Mouse (Mus musculus) intestine, postnatal 0 days (tissue): Measurements from ENCODE around the gene Ubl3. TPM values are rescaled to one million over a fixed set of nuclear protein-coding genes. Genes with fewer than 3 reads are reported as not detected.

ENCODE experiments used
- ATAC-seq: fragments of 200-750 bp; cut with Nextera tagmentation; 2 replicates; pipeline ENCODE4 v1.8.0; 2017; ENCODE audit warnings: mild to moderate bottlenecking, moderate TSS enrichment, moderate library complexity
- H3K27ac ChIP-seq: fragments of 300-500 bp; sonication (generic); 2 replicates; pipeline ENCODE4 v1.5.1; 2014; ENCODE audit warnings: mild to moderate bottlenecking, low read depth, low read length, moderate library complexity
- H3K27me3 ChIP-seq: fragments of 300-500 bp; sonication (generic); replicated peaks from 2 replicates; pipeline ENCODE4 v1.6.1; 2014; ENCODE audit warnings: low read length, mixed read lengths; ENCODE audit not compliant: control insufficient read depth, insufficient read depth
- H3K36me3 ChIP-seq: fragments of 300-500 bp; sonication (generic); 2 replicates; pipeline ENCODE4 v1.6.1; 2014; ENCODE audit warnings: mild to moderate bottlenecking, moderate library complexity; ENCODE audit not compliant: control insufficient read depth, insufficient read depth
- H3K4me1 ChIP-seq: fragments of 300-500 bp; sonication (generic); replicated peaks from 2 replicates; pipeline ENCODE4 v1.6.1; 2014; ENCODE audit warnings: antibody characterized with exemption, low read length, mixed read lengths; ENCODE audit not compliant: control insufficient read depth, insufficient read depth
- H3K4me2 ChIP-seq: fragments of 300-500 bp; sonication (generic); replicated peaks from 2 replicates; pipeline ENCODE4 v1.6.1; 2014; ENCODE audit warnings: low read depth, mild to moderate bottlenecking, moderate library complexity
- H3K4me3 ChIP-seq: fragments of 300-500 bp; sonication (generic); 2 replicates; pipeline ENCODE4 v1.5.1; 2014; ENCODE audit warnings: low read depth, low read length
- H3K9ac ChIP-seq: fragments of 300-500 bp; sonication (generic); 2 replicates; pipeline ENCODE4 v1.6.1; 2014; ENCODE audit warnings: mild to moderate bottlenecking, low read depth, low read length
- H3K9me3 ChIP-seq: fragments of 300-500 bp; sonication (generic); 2 replicates; pipeline ENCODE4 v1.6.1; 2016; ENCODE audit warnings: mixed run types; ENCODE audit not compliant: control insufficient read depth
- CTCF ChIP-seq: sonication (generic); IDR thresholded peaks from 2 replicates; pipeline ENCODE4 v1.5.1; 2016; ENCODE audit warnings: low read depth, mild to moderate bottlenecking, control low read depth, antibody characterized with exemption, moderate library complexity
- WGBS: fragments of 180-500 bp; shearing (Covaris S2); extraction: QIAGEN DNeasy Blood & Tissue Kit; methylation state at CpG from one replicate; pipeline ENCODE4 v1.1.7; 2014; 5-methylcytosine and 5-hydroxymethylcytosine counted together
- polyA plus RNA-seq: library from polyadenylated mRNA; unstranded; fragments of >200 nt; fragmentation: Nextera tagmentation; extraction: Ambion mirVana; gene quantifications from 2 replicates; pipeline ENCODE4 v1.2.1, GENCODE M21; 2015

Gene Ubl3
- polyA plus RNA-seq, 1 experiment from 2014 or later: 87.7 TPM

DNA sequence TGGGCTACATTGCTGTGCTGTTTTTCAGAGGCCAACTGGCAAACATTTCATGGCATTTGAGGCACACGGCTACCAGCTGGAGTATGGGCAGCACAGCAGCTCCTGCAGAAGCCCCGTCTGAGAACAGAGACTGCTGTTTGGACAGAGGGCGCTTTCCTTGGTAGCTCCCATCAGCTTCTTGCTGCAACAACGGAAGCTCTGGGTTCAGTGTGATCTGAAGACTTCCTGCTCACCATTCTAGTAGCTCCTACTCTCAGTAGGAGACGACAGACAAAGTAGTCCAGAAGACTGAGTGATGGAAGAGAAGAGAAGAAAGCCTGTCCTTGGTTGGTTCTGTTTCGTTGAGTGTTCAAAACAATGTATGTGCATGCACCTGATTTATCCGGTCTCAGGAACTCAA lies 42.9 kb downstream of the Ubl3 start:
- H3K27me3 ChIP-seq: no peaks in the 10 kb centered on the region
- H3K9ac ChIP-seq: no peak overlapping the region
- no peak for TF ChIP-seq CTCF
- H3K27ac ChIP-seq: no peak overlapping the region
- H3K4me3 ChIP-seq: no peak overlapping the region
- H3K4me1 ChIP-seq: no peaks in the 10 kb centered on the region; the same call in 1 of the 2 replicates
- ATAC-seq: no peak
- H3K4me2 ChIP-seq: no peak overlapping the region
- H3K9me3 ChIP-seq: no peaks in the 10 kb centered on the region
- H3K36me3 ChIP-seq: peaks cover 48% of the 10 kb centered on the region
- 70% methylated on average over 7 of the region's 7 CpGs for WGBS

- no peak overlapping the region for H3K4me2 ChIP-seq
- H3K27ac ChIP-seq: no peak overlapping the region
- H3K9me3 ChIP-seq: no peaks in the 10 kb centered on the region
- no peak for TF ChIP-seq CTCF
- no peaks in the 10 kb centered on the region for H3K27me3 ChIP-seq
- no peaks in the 10 kb centered on the region; the same call in 1 of the 2 replicates for H3K4me1 ChIP-seq
- no peak overlapping the region for H3K4me3 ChIP-seq
- peaks cover 48% of the 10 kb centered on the region for H3K36me3 ChIP-seq
- 71% methylated on average over 11 of the region's 11 CpGs for WGBS
- no peak for ATAC-seq
- no peak overlapping the region for H3K9ac ChIP-seq
These were observed 43.5 kb downstream of the Ubl3 start for GRCm38 (mm10) chr5:148508901-148509604.

- Histone ChIP-seq H3K27me3 (no peaks in the 10 kb centered on the region), H3K27ac (no peak overlapping the region), H3K4me2 (no peak overlapping the region), H3K4me1 (no peaks in the 10 kb centered on the region; the same call in 1 of the 2 replicates), H3K36me3 (peaks cover 42% of the 10 kb centered on the region), H3K9ac (no peak overlapping the region), H3K4me3 (no peak overlapping the region), H3K9me3 (no peaks in the 10 kb centered on the region)
- 95% methylated on average over 17 of the region's 17 CpGs for WGBS
- no peak for ATAC-seq
- TF ChIP-seq CTCF: no peak
These were observed 47.2 kb downstream of the Ubl3 start for GRCm38 (mm10) chr5:148505381-148505780.

- TF ChIP-seq CTCF: no peak
- H3K36me3 ChIP-seq: peaks cover 22% of the 10 kb centered on the region
- no peaks in the 10 kb centered on the region for H3K9me3 ChIP-seq
- 96% methylated on average over 6 of the region's 6 CpGs for WGBS
- no peak overlapping the region for H3K9ac ChIP-seq
- no peak overlapping the region for H3K27ac ChIP-seq
- no peak overlapping the region for H3K4me3 ChIP-seq
- no peak overlapping the region for H3K4me2 ChIP-seq
- no peaks in the 10 kb centered on the region for H3K27me3 ChIP-seq
- ATAC-seq: no peak
- H3K4me1 ChIP-seq: no peaks in the 10 kb centered on the region
These were observed 50.4 kb downstream of the Ubl3 start for GRCm38 (mm10) chr5:148502237-148502636.

GRCm38 (mm10) chr5:148501228-148501957 lies 51.2 kb downstream of the Ubl3 start:
- 81% methylated on average over 6 of the region's 6 CpGs for WGBS
- TF ChIP-seq CTCF: no peak
- H3K9me3 ChIP-seq: no peaks in the 10 kb centered on the region
- H3K4me3 ChIP-seq: no peak overlapping the region
- H3K27ac ChIP-seq: no peak overlapping the region
- ATAC-seq: no peak
- no peaks in the 10 kb centered on the region for H3K4me1 ChIP-seq
- no peaks in the 10 kb centered on the region for H3K27me3 ChIP-seq
- no peak overlapping the region for H3K4me2 ChIP-seq
- H3K9ac ChIP-seq: no peak overlapping the region
- H3K36me3 ChIP-seq: peaks cover 14% of the 10 kb centered on the region

GRCm38 (mm10) chr5:148500516-148500915 lies 52.1 kb downstream of the Ubl3 start:
- ATAC-seq: no peak
- H3K27ac ChIP-seq: no peak overlapping the region

More at GRCm38 (mm10) chr5:148500516-148500915, 52.1 kb downstream of the Ubl3 start:
- H3K9me3 ChIP-seq: no peaks in the 10 kb centered on the region
- no peaks in the 10 kb centered on the region for H3K27me3 ChIP-seq
- H3K9ac ChIP-seq: no peak overlapping the region
- peaks cover 5% of the 10 kb centered on the region for H3K36me3 ChIP-seq
- no peak overlapping the region for H3K4me3 ChIP-seq
- H3K4me1 ChIP-seq: no peaks in the 10 kb centered on the region
- no peak overlapping the region for H3K4me2 ChIP-seq
- 82% methylated on average over 8 of the region's 8 CpGs for WGBS
- no peak for TF ChIP-seq CTCF
